Mouse (Mus musculus): ENCODE data around the gene Lpar5. TPM values are rescaled to one million over a fixed set of nuclear protein-coding genes. Genes with fewer than 3 reads are reported as not detected.
A peak's percentile ranks its signal among the peaks of the same experiment; 100 is the strongest.
"Not testable (repeated sequence)": the region's sequence is repeated elsewhere in the genome, so short reads cannot be mapped to it uniquely, and the experiment has no call there.

Lpar5 gene
- total RNA-seq (2015; ENCODE audit: low replicate concordance) (3.1 TPM in 1 of 2 replicates, not detected in the other), total RNA-seq (2017; ENCODE audit: low replicate concordance) (0.60 TPM in 1 of 2 replicates, not detected in the other)

DNA sequence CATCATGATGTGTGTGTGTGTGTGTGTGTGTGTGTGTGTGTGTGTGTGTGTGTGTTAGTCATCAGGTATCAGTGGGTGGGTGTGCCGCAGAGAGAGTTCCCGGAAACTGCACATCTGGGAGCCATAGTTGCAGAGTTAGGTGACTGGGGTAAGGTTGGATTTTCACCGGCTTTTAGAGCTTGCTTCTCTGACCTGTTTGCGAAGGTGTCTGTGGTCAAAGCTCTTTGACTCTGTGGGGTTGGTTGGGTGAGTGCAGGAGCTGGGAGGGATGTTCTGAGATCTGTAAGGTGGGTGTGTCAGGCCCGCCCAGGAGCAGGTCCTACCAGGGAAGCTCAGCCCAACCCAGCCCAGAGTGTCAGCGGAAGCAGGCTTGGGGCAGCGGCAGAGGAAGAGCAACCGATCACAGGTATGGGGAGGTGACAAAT lies at the start of gene Lpar5:
TSS of gene Lpar5 (plus strand) at position 350 of the 425 bp plus-strand sequence.
- no peak; the same call in 1 of the 2 replicates for ATAC-seq (replicated peaks; ENCODE audit: low FRiP score, poor library complexity, severe bottlenecking)

DNA sequence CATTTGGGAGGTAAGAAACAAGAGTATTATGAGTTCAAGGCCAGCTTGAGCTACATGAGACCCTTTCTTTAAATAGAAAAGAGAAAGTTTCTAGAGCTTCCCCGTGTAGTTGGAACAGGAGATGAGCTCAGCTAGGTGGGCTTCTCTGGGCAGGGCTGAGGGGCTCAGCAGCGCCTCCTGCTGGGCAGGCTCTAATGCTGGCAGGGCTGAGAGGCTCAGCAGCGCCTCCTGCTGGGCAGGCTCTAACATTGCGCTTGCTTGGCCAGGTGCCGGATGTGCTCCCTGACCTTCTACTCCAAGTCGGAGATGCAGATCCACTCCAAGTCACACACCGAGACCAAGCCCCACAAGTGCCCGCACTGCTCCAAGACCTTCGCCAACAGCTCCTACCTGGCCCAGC lies 37.2 kb upstream of the Lpar5 start:
- peak; percentile 80 for ATAC-seq (replicated peaks; ENCODE audit: low FRiP score, poor library complexity, severe bottlenecking)

DNA sequence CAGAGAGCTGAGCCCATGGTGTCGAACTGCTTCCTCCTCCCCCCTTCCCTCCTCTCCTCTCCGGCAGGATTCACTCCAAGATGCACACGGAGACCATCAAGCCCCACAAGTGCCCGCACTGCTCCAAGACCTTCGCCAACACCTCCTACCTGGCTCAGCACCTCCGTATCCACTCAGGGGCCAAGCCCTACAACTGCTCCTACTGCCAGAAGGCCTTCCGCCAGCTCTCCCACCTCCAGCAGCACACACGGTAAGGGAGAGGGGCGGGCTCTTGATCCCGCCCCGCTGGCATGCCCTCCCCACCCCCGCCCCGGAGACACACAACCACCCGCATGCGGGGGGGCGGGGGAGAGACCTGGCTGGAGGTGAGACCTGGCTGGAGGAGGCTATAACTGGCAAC lies 36.1 kb upstream of the Lpar5 start:
- no peak for ATAC-seq (replicated peaks; ENCODE audit: low FRiP score, poor library complexity, severe bottlenecking)

DNA sequence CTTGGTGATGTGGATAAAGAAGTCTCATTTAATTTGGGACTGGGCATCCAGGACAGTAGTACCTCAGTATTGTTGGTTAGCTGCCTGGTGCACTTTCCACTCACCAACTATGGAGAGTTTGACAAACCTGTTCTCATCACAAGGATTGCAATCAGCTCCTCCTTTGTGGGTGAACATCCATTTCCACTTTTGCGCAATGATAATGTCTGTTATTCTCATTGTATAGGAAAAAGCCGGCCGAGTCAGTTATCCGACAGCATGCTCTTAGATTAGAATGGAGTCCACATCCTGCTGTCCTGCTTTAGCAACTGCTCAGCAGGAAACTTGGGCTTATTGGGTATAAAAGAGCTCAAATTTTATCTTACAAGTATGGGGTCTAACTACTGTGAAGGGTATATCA lies 29.1 kb upstream of the Lpar5 start:
- no peak for ATAC-seq (replicated peaks; ENCODE audit: low FRiP score, poor library complexity, severe bottlenecking)

DNA sequence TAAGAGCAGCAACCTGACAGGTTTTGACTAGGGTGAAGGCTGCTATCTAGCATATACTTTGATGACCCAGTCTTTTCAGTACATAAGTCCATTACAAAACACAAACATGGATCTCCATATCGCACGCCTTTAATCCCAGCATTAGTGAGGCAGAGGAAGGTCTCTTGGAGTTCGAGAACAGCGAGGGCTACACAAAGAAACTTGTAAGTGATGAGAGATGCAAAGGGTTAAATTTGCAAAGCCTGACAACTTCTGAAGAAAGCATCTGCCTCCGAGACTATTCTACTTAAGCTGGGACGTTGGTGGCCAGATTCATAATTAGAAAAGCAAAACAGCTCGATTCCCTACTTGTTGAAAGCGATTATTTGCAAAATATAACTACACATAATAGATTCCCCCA lies 28.6 kb upstream of the Lpar5 start:
- peak; percentile 33 for ATAC-seq (replicated peaks; ENCODE audit: low FRiP score, poor library complexity, severe bottlenecking)

DNA sequence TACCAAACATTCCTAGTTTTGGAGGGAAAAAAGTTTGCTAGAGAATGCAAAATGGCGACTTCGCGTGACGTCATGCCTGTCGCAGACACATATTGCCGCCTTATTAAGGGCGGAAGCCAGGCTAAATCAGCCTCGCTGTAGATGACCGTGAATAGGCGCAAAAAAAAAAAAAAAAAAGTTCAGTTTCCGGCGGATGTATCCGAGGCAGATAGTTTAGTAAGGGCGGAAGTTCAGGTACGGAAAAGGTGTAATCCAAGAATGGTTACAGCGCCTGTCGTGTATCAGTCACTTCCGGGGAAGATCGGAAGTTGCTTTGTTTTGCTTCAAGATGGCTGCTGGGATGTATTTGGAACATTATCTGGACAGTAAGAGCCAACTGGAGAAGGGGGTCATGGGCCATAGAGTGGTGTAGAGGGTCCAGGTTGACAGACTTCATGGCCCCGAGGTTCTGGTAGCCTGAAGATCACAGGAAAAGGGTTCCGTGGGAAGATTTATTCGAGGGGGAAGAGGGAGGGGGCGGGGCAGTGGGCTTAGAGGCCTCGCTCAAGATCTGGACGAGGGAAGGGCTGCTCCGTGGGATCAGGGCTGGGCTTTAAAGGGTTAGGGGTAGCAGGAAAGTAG lies 28.1 kb upstream of the Lpar5 start, which contains the start of gene Ing4:
TSS of gene Ing4 (plus strand) at position 228 of the 621 bp plus-strand sequence.
- ATAC-seq (replicated peaks; ENCODE audit: low FRiP score, poor library complexity, severe bottlenecking): peak; percentile 90

DNA sequence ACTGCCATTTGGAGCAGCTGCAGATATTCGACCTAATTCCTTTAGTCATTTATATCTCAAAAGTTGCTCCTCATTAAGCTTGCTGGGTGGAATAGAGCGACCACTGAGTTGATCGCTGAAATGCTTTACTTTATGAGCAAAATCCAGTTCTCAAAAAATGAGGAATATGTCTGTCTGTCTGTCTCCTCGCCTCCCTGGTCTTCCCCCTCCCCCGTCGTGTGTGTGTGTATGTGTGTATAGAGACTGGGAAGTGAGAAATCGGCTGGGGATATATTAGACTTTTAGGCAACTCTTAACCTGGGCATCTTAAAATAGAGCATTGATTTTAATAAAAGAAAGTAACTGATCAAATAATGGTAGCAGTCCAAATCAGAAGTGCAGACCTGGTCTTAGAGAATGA lies 27.5 kb upstream of the Lpar5 start:
- ATAC-seq (replicated peaks; ENCODE audit: low FRiP score, poor library complexity, severe bottlenecking): no peak

DNA sequence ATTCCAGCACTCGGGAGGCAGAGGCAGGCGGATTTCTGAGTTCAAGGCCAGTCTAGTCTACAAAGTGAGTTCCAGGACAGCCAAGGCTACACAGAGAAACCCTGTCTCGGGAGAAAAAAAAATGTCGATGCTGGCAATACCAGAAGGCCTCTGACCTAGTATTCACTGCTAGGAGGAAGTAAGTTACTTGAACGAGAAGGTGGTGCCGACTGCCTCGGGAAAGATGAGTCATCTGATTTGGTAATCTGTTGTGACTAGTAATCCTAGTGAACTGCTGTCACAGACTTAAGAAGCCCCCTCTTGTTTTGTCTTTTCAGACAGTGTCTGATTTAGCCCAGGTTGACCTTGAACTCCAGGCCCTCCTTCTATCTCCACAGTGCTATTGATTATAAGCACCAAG lies 26.7 kb upstream of the Lpar5 start:
- no peak for ATAC-seq (replicated peaks; ENCODE audit: low FRiP score, poor library complexity, severe bottlenecking)

DNA sequence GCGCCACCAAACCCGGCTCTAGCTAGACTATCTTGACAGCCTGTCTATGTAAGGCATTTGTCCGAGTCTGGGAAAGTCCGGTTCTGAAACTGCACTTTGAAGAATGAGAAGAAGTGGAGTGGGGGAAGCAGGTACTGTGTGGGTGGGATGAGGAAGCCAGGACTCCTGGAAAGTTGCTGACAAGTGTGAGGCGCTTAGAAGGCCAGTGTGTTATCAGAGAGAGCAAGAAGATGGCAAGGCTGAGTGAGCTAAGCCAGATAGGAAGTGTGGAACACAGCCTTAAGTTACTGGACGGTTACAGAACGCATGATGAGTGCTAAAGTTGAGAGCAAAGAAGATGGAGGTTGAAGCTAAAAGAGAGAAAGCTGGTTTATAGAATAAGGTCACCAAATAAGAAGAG lies 25.6 kb upstream of the Lpar5 start:
- no peak for ATAC-seq (replicated peaks; ENCODE audit: low FRiP score, poor library complexity, severe bottlenecking)

DNA sequence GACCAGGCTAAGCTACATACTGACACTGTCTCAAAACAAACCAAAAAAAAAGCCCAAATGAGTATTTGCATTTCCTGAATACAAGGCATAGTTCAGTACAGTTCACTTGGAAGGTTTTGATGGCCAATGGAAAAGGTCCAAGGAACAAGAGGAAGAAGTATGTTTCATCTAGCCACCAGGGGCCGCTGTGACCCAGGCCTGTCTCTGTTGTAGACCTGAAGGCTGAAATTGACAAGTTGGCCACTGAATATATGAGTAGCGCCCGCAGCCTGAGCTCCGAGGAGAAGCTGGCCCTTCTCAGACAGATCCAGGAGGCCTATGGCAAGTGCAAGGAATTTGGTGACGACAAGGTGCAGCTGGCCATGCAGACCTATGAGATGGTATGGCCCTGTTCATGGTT lies 21.0 kb upstream of the Lpar5 start:
- peak; percentile 68 for ATAC-seq (replicated peaks; ENCODE audit: low FRiP score, poor library complexity, severe bottlenecking)

DNA sequence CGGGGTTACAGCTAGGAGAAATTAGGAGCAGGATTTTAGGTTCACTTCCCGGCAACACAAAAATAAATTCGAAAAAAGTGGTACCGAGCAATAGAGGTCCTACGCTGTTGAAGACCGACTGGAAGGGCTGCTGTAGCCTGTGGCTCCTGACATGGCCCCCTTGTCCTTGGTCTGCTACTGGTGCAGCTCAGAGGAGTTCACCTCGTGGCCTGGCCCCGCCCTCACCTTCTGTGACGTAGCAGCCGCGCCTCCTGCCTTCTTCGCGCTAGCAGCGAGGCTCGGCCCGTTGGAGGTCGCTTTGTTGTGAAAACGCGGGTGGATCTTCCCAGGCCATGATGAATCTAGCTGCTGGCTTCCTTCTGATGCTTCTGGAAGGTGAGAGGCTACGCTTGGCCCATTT lies 18.0 kb upstream of the Lpar5 start, which contains the start of gene Acrbp:
TSS of gene Acrbp (plus strand) at position 12 of the 400 bp plus-strand sequence.
- ATAC-seq (replicated peaks; ENCODE audit: low FRiP score, poor library complexity, severe bottlenecking): no peak

DNA sequence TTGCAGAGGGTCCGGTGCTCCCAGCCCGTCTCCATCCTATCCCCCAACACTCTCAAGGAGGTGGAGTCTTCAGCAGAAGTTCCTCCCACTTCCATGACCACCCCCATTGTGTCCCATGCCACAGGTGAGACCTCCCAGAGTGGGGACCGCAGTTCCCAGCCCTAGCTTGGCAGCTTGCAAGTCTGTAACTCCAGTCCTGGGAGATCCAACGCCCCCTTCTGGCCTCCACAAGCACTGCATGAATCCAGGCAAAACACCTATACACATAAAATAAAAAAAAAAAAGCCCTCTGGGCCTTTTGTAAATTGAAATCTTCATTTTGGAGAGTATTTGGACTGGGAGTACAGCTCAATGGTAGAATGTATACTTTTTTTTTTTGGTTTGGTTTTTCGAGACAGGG lies 16.5 kb upstream of the Lpar5 start:
- ATAC-seq (replicated peaks; ENCODE audit: low FRiP score, poor library complexity, severe bottlenecking): no peak

DNA sequence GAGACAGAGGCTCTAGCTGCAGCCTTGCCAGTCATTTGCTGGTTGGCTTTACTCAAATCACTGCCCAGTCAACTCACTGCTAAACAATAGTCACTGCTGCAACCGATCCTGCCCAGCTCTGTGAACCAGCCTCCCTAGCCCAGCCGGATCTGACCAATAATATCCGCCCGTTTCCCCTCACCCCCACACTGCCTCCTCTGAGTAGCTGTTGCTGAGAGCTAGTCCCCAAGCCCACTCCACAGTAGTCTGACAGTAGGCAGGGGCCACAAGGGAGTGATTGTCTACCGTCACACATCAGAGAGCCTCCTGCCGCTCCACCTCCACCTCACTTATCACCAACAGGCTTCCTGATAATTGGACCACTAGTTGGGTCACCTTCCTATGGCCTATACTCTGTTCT lies 6.2 kb upstream of the Lpar5 start:
- no peak for ATAC-seq (replicated peaks; ENCODE audit: low FRiP score, poor library complexity, severe bottlenecking)

DNA sequence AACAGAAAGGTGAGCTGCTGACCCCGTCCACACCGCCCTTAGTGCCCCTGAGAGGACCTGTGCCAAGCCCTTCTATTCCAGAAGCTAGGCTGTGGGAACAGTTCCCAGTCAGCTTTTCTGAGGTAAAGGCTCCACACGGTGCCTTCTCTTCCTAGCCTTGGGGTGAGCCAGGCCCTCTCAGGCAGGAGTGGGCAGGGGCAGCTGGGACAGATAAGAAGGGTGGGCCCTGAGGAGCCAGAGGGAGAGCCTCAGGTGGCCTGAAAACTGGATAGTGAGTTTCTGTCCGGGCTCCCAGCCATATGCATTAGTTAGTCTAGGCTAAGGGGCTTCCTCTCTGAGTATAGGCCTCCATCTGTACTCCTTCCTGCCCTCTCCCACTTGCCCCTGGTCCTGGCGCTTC lies 5.2 kb upstream of the Lpar5 start:
- ATAC-seq (replicated peaks; ENCODE audit: low FRiP score, poor library complexity, severe bottlenecking): no peak

DNA sequence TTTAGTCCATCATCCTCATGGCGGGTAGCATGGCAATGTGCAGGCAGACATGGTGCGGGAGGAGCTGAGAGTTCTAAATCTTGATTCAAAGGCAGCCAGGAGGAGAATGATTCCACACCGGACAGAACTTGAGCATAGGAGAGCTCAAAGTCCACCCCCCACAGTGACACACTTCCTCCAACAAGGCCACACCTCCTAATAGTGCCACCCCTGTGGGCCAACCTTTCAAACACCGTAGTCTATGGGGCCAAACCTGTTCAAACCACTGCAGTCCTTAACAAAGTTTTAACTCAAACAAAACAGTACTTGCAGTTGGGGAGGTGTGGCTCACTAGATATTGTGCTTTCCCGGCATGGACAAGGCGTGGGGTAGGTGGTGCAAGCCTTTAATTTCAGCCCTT lies 3.8 kb upstream of the Lpar5 start:
- no peak for ATAC-seq (replicated peaks; ENCODE audit: low FRiP score, poor library complexity, severe bottlenecking)

DNA sequence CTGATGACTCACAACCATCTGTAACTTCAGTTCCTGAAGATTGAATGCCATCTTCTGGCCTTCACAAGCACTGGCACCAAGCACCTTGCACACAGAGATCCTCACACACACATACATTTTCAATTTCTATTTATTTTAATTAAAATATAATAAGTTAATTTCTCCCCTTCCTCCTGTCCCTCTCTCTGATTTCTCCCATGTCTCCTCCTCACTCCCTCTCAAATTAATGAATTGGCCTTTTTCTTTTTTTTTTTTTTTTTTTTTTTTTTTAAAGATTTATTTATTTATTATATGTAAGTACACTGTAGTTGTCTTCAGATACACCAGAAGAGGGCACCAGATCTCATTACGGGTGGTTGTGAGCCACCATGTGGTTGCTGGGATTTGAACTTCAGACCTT lies 2.5 kb upstream of the Lpar5 start:
- not testable (repeated sequence) for ATAC-seq (replicated peaks; ENCODE audit: low FRiP score, poor library complexity, severe bottlenecking)

DNA sequence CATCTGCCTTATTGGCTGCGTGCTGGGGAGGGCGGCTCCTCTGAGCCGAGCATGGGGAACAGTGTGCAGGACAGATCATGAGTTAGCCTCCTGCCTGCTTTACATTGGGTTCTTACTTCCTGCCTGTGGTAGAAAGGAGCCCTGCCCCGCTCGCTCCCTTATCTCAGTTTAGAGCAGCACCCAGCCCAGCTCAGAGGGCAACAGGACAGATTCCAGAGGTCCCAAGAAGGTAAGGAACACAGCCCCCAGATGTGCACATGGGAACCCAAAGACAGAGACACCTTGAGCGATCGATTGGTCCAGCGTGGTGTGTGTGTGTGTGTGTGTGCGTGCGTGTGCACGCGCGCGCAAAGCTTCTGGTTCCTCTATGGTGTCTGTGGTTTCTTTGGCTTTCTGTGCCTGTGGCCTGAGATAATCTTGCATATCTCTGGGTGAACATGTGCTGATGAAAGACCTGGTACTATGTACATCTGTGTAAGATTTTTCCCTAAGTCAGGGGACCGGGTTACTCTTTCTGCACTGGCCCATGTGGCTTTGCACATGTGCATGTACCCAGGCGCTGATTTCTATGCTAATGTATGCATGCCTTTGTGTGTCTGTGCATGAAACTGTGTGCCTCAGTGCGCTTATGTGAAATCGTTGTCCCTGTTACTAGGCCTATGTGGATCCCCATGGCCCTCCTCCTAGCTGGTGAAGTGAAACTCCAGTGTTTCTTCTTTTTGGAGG lies 3.6 kb downstream of the Lpar5 start:
- ATAC-seq (replicated peaks; ENCODE audit: low FRiP score, poor library complexity, severe bottlenecking): peak; percentile 84

DNA sequence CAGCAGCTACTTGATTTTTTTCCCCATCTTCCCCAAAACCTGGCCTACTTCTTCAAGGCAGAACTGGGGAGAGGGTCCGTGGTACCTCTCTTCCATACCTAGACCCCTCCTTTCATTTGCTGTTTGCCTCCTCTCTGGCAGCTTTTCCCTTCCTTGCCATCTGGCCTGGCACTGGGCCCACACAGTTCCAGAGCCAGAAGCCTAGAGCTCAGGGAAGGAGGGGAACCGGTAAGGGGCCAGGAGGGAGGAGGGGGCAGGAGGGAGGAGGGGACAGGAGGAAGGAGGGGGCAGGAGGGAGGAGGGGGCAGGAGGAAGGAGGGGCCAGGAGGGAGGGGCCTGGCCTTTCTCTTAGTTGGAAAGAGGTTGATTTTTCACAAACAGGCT lies 4.2 kb downstream of the Lpar5 start:
- ATAC-seq (replicated peaks; ENCODE audit: low FRiP score, poor library complexity, severe bottlenecking): no peak

DNA sequence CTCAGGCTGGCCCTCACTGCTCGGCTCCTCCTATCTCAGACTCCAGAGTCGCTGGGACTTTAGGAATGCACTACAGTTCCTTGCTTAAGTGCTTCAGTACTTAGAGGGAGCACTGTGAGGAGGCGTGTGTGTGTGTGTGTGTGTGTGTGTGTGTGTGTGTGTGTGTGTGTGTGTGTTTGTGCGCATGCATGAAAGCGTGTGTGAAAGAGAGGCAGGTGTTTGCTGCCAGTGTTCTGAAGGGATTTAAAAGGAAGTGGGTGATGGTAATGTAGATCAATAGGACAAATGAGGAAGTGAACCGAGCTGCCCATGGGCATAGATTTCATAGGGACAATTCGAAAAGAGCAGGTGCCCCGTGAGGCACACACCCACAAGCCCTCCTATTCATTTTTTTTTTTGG lies 6.1 kb downstream of the Lpar5 start:
- no peak for ATAC-seq (replicated peaks; ENCODE audit: low FRiP score, poor library complexity, severe bottlenecking)

DNA sequence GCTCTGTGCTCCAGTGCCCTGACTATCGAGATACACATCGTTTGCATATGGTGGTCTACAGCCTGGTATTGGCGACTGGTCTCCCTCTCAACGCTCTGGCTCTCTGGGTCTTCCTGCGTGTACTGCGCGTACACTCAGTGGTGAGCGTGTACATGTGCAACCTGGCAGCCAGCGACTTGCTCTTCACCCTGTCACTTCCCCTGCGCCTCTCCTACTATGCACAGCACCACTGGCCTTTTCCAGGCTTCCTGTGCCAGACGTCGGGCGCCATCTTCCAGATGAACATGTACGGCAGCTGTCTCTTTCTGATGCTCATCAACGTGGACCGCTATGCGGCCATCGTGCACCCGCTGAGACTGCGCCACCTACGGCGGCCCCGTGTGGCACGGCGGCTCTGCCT lies 13.7 kb downstream of the Lpar5 start:
- no peak for ATAC-seq (replicated peaks; ENCODE audit: low FRiP score, poor library complexity, severe bottlenecking)

DNA sequence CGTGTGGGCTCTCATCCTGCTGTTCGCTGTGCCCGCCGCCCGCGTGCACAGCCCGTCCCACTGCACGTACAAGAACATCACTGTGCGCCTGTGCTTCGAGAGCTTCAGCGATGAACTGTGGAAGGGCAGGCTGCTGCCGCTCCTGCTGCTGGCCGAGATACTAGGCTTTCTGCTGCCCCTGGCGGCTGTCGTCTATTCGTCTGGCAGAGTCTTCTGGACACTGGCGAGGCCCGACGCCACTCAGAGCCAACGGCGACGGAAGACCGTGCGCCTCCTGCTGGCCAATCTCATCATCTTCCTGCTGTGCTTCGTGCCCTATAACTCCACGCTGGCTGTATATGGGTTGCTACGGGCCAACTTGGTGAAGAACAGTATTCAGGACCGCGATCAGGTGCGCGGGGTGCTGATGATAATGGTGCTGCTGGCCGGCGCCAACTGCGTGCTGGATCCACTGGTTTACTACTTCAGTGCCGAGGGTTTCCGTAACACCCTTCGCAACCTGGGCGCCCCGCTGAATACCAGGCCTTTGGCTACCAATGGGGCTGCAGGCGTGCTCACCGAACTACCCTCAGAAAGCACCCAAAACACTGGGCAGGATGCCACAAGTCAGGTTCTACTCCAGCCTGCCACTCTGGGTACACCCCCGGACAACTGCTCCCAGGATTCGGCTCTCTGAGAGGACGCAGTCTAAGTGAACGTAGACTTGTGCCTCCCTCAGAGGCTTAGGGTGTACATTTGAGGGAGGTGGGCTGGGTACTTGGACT lies 14.3 kb downstream of the Lpar5 start:
- no peak for ATAC-seq (replicated peaks; ENCODE audit: low FRiP score, poor library complexity, severe bottlenecking)

Data from erythroblast, adult 5-6 weeks (primary cell).